Mouse (Mus musculus): ENCODE measurements around the gene Atp6v0d1. TPM values are rescaled to one million over a fixed set of nuclear protein-coding genes. Genes with fewer than 3 reads are reported as not detected.

The Atp6v0d1 gene
- polyA plus RNA-seq (2016; fragmentation: Nextera tagmentation; extraction: Ambion mirVana) = 107 and 110 TPM in 2 replicates

DNA sequence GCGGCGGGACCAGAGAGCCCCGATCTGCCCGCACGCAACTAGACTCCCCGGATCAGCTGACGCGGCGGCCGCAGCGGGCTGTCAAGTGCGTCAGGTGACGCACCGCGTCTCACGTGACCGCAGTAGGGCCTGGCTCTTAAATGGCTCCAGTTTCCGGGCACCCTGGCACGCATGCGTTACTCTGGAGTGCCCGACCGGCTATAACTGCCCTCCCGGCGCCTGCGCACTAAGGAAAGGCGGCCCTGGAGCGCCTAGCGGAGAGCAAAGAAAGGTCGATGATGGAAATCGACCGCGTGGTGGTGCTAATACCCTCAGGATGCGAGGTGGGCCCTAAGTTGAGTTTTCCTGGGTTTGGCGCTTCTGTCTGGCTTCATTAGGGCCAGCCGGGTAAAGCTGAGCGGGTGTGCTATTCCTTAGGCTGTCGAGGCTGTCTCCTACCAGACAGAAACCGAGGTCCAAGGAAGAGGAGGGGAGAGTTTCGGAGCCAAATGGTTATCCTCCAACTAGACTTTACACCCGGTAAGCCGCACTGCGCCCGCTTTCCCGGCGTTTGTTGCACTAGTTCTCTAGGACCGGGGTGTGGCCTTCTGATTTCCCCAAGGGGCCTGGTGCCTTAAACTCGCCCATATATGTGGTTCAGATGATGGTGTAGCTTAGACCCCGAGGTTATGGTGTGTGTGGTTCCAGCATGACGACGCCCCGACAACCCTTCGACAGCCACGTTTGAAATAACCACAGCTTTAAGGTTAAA, at the start of gene Atp6v0d1:
TSS of gene Atp6v0d1 (minus strand) at position 96 of the 751 bp plus-strand sequence.
- peak within 1 kb of the TSS; percentile 85 for H3K4me2 ChIP-seq (replicated peaks)
- H3K4me1 ChIP-seq = peaks cover 20% of the 10 kb centered on the region
- peaks cover 9% of the 10 kb centered on the region; the same call in 1 of the 2 replicates for H3K27me3 ChIP-seq
- peak within 1 kb of the TSS; percentile 78 for H3K4me3 ChIP-seq
- peak within 1 kb of the TSS; percentile 80 for H3K9ac ChIP-seq (replicated peaks)
- 4% methylated on average over 53 of the region's 53 CpGs for WGBS
- H3K9me3 ChIP-seq = no peaks in the 10 kb centered on the region
- peak; percentile 99 for ATAC-seq (ENCODE audit: low FRiP score, low read depth)
- H3K36me3 ChIP-seq = peaks cover 5% of the 10 kb centered on the region; the same call in 1 of the 2 replicates
- H3K27ac ChIP-seq (replicated peaks) = peak within 1 kb of the TSS; percentile 77

DNA sequence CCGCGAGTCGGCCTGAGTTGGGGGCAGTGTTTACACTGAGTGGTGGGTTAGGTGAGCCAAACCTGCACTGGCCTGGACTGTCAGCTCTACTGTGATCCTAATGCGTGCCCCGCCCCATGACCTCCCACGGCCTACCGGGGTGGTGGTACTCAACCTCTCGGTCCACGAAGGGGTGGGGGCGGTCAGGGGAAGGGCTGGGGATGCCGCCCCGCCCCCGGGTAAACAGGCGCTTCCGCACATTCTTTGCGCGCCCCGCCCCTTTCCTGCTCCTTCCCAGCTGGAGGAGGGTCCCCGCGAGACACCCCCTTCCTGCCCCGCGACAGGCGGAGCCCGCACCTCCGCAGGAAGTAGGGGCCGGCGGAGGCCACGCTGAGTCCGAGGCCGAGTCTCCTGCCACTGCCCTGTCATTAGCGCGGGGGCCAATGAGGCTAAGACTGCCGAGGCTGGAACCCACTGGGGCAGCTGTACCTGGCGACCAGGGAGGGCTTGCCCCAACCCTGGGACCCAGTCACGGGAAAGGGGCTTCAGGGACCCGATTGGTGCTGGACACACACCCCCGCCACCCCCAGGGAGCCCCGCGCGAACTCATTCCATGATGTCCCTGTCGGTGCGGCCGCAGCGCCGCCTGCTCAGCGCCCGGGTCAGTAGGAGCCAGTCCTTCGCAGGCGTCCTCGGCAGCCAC, 48.1 kb upstream of the Atp6v0d1 start:
- ATAC-seq (ENCODE audit: low FRiP score, low read depth) = peak; percentile 59
- peaks cover 16% of the 10 kb centered on the region for H3K4me1 ChIP-seq
- H3K4me2 ChIP-seq (replicated peaks) = peak overlapping the region; percentile 87
- peaks cover 39% of the 10 kb centered on the region for H3K27me3 ChIP-seq
- H3K9me3 ChIP-seq = no peaks in the 10 kb centered on the region
- peaks cover 45% of the 10 kb centered on the region for H3K36me3 ChIP-seq
- H3K4me3 ChIP-seq = peak overlapping the region; percentile 49
- no peak overlapping the region for H3K27ac ChIP-seq (replicated peaks)
- H3K9ac ChIP-seq (replicated peaks) = peak overlapping the region; percentile 53
- 2% methylated on average over 41 of the region's 50 CpGs for WGBS

DNA sequence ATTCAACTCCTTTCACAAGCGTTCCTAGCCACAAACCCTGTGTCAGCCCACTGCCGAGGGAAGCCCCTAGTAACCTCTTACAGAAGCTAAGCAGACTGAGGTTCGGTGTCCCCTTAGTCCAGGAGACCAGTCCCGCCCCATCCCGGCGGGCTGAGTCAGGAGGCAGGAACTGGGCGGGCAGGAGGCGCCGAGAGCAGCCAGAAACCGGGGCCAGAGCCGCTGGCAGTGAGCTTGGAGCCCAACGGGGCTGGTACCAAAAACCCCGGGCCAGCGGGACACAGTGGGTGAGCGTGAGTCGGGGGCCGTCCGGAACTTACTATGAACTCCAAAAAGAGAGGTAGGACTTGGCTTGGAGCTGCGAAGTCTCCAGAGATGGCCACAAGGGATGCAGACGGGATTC, 47.2 kb upstream of the Atp6v0d1 start:
- H3K9ac ChIP-seq (replicated peaks) = no peak overlapping the region
- H3K27me3 ChIP-seq = peaks cover 39% of the 10 kb centered on the region
- H3K27ac ChIP-seq (replicated peaks) = no peak overlapping the region
- peaks cover 35% of the 10 kb centered on the region for H3K36me3 ChIP-seq
- no peak for ATAC-seq (ENCODE audit: low FRiP score, low read depth)
- H3K4me3 ChIP-seq = peak overlapping the region; percentile 19; the same call in 1 of the 2 replicates
- no peaks in the 10 kb centered on the region for H3K9me3 ChIP-seq
- peaks cover 16% of the 10 kb centered on the region for H3K4me1 ChIP-seq
- H3K4me2 ChIP-seq (replicated peaks) = peak overlapping the region; percentile 87; the same call in 1 of the 2 replicates
- 4% methylated on average over 20 of the region's 20 CpGs for WGBS

DNA sequence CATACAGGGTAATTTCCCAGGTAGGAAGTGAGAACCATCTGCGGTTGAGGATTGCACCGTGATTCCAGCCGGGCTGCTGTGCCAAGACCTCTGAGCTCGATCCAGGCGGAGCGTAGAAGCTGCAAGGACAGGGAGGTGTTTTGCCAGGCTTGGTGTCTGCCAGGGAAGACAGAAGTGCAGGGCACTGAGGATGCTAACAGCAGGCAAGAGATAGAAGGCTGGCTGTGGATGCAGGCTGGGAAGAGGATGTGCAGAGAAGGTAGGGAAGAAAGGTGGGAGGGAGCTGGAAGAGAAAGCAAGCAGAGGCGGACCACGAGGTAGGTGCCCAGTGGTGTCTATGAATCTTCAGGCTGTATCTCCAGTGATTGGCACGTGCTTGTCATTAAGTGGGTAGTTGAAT, 46.0 kb upstream of the Atp6v0d1 start:
- 85% methylated on average over 9 of the region's 9 CpGs for WGBS
- H3K4me1 ChIP-seq = peaks cover 26% of the 10 kb centered on the region
- ATAC-seq (ENCODE audit: low FRiP score, low read depth) = no peak

DNA sequence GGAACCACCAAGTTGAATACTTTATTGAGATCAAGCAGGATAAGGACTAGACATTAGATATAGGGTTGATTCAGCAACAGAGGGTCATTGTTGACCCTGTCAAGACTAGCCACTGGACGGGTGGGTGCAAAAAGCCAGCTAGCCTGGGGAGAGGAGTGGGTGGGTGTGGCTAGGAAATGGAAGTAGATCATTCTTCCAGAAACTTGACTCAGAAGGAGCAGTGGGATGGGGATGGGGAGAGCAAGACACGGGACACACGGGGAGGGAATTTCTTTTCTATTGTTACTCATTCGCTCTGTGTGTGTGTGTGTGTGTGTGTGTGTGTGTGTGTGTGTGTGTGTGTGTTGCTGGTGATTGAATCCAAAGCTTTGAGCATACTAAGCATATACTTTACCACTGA, 43.9 kb upstream of the Atp6v0d1 start:
- H3K27me3 ChIP-seq = peaks cover 30% of the 10 kb centered on the region
- 74% methylated on average over 4 of the region's 4 CpGs for WGBS
- no peak overlapping the region for H3K27ac ChIP-seq (replicated peaks)
- no peak for ATAC-seq (ENCODE audit: low FRiP score, low read depth)
- H3K4me3 ChIP-seq = no peak overlapping the region
- no peak overlapping the region for H3K4me2 ChIP-seq (replicated peaks)
- peaks cover 40% of the 10 kb centered on the region for H3K4me1 ChIP-seq
- H3K9me3 ChIP-seq = no peaks in the 10 kb centered on the region
- H3K9ac ChIP-seq (replicated peaks) = no peak overlapping the region
- 0 out of 2 replicates have a peak, but pooled peaks cover 3% of the 10 kb centered on the region for H3K36me3 ChIP-seq

More for the DNA sequence above, 46.0 kb upstream of the Atp6v0d1 start:
- no peak overlapping the region for H3K27ac ChIP-seq (replicated peaks)
- H3K4me3 ChIP-seq = no peak overlapping the region
- H3K27me3 ChIP-seq = peaks cover 39% of the 10 kb centered on the region
- H3K36me3 ChIP-seq = peaks cover 23% of the 10 kb centered on the region
- no peak overlapping the region for H3K9ac ChIP-seq (replicated peaks)
- H3K9me3 ChIP-seq = no peaks in the 10 kb centered on the region
- no peak overlapping the region for H3K4me2 ChIP-seq (replicated peaks)

DNA sequence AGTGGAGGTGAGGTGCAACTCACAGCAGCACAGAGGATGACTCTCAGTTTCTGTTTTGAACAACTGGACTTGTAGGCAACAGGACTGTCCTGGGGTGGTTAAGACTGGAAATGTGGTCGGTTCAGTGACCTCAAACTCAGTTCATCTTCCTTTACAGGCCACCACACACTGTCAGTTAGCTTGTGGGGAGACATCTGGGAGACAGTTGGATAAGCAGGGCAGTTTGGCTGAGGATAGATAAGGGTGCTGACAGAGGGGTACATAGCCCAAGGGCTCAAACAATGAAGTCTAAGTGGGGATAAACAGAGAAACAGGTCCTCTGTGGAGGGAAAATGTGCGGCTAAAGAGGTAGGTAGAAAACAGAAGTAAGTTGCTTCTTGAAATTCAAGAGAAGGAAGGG, 43.5 kb upstream of the Atp6v0d1 start:
- Histone ChIP-seq H3K36me3 (no peaks in the 10 kb centered on the region), H3K9me3 (no peaks in the 10 kb centered on the region), H3K4me1 (peaks cover 39% of the 10 kb centered on the region), H3K27ac (replicated peaks) (no peak overlapping the region), H3K4me3 (no peak overlapping the region), H3K9ac (replicated peaks) (no peak overlapping the region), H3K27me3 (peaks cover 26% of the 10 kb centered on the region), H3K4me2 (replicated peaks) (no peak overlapping the region)
- ATAC-seq (ENCODE audit: low FRiP score, low read depth) = no peak
- 79% methylated on average over 2 of the region's 2 CpGs for WGBS

DNA sequence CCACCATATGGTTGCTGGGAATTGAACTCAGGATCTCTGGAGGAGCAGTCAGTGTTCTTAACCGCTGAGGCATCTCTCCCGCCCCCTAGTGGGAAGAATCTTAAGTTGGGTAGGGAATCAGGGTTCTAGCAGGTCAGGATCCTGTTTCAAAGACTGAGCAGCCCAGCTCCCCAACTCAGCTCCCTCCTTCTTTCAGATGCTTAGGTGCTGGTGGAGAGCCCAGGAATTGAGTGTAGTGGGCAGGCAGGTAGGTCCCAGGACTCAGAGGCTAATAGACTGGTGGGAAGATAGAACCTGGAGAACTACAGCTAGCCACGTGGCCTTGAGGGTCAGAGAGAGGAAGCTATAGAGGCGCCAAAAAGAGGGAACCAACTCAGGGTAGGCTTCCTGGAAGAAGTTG, 41.8 kb upstream of the Atp6v0d1 start:
- Histone ChIP-seq H3K4me2 (replicated peaks) (no peak overlapping the region; the same call in none of the 2 replicates), H3K27me3 (peaks cover 16% of the 10 kb centered on the region), H3K4me1 (peaks cover 28% of the 10 kb centered on the region), H3K27ac (replicated peaks) (no peak overlapping the region), H3K4me3 (no peak overlapping the region; the same call in 1 of the 2 replicates), H3K9ac (replicated peaks) (no peak overlapping the region), H3K36me3 (no peaks in the 10 kb centered on the region), H3K9me3 (no peaks in the 10 kb centered on the region)
- ATAC-seq (ENCODE audit: low FRiP score, low read depth) = no peak
- 33% methylated on average over 4 of the region's 4 CpGs for WGBS

DNA sequence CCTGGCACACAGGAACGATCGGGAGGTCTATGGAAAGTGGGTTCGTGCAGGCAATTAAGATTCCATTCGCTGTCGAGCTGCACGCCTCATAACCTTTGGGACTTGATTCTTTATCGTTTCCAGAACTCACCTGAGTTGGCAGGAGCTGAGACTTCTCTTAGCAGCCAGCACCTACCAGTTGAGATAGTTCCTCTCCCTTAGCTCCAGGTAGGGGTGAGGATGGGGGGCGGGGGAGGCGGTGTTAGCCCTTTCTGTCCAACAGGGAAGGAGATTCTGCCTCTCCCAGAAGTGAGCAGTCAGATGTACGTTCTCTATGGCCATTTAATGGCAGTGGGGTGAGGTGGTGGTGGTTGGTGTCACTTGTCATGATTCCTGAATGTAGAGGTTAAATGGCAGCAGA, 41.2 kb upstream of the Atp6v0d1 start:
- no peak for ATAC-seq (ENCODE audit: low FRiP score, low read depth)
- H3K9me3 ChIP-seq = no peaks in the 10 kb centered on the region
- peak overlapping the region; percentile 91; the same call in 1 of the 2 replicates for H3K9ac ChIP-seq (replicated peaks)
- H3K4me1 ChIP-seq = peaks cover 28% of the 10 kb centered on the region
- 10% methylated on average over 10 of the region's 10 CpGs for WGBS
- H3K27ac ChIP-seq (replicated peaks) = peak overlapping the region; percentile 92; the same call in 1 of the 2 replicates
- peak overlapping the region; percentile 87 for H3K4me2 ChIP-seq (replicated peaks)
- H3K4me3 ChIP-seq = peak overlapping the region; percentile 82
- H3K27me3 ChIP-seq = peaks cover 10% of the 10 kb centered on the region
- H3K36me3 ChIP-seq = no peaks in the 10 kb centered on the region

DNA sequence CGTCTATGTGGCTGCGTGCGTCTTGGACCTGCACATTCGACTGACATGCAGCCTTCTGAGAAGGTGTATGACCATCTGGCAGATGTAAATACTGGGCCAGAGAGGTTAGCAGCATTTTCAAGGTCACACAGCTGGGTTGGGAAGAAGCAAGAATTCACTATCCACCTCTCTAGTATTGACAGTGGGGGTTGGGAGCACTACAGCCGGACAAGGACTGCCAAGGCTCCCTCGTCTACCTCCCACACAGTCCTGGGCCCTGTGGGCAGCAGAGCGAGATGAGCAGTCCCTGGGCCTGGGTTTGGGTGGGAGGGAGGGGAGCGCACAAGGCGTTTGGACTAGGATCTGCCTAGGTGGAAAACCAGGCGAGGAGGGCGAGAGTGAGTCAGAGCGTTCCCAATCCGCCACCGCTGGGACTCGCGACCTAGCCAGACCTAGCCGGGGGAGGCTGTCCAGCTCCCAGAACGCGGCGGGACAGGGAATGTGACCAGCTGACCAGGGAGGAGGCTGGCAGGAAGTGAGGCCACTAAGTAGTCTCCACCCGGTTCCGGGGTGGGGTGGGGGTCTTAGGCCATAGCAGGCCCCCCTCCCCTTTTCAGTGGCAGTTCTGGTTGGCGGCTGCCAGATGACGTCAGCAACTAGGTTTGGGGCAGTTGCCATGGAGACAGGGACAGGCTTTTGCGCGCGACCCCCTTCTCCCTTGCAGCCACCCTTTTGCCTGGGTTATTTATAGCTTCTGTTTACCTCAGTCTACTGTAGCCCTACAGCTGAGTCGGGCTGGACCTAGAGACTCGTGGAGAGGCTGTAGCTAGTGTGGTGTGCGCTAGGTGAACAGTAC, 40.6 kb upstream of the Atp6v0d1 start:
- WGBS = 2% methylated on average over 30 of the region's 30 CpGs
- Histone ChIP-seq H3K4me1 (peaks cover 28% of the 10 kb centered on the region), H3K4me3 (peak overlapping the region; percentile 82), H3K9me3 (no peaks in the 10 kb centered on the region), H3K9ac (replicated peaks) (peak overlapping the region; percentile 91), H3K27ac (replicated peaks) (peak overlapping the region; percentile 92), H3K4me2 (replicated peaks) (peak overlapping the region; percentile 87), H3K27me3 (peaks cover 4% of the 10 kb centered on the region), H3K36me3 (no peaks in the 10 kb centered on the region)
- peak; percentile 78 for ATAC-seq (ENCODE audit: low FRiP score, low read depth)

DNA sequence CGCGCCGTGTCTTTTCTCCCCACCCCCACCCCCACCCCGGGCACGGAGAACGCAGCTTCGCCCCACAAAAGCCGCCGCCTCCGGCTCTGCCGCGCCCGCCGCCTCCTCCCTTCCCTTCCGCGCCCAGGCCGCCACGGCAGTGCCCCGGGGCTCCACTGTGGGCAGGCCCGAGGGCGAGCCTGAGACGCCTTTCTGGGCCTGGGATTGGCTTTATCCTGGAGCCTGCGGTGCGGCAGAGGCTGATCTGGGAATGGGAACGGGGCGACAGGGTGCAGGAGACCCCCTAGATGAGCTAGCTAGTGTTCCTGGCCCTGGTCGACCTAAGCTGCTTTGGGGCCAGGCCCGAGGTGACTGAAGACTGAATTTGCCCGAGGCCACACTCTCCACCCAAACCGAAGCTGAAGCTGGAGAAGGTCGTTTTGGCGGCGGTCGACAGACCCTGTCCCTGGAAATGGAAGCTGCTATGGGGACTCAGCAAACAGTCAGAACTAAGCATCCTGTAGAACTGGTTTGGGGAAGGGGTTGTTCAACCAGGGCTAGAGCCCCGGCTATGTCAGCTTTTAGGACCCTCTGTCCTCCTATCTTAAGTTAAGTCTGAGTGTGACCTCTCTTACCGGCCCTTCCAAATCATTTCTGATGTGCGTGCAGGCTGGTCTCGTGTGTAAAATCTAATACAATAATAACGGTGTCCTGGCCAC, 39.8 kb upstream of the Atp6v0d1 start:
- peaks cover 28% of the 10 kb centered on the region for H3K4me1 ChIP-seq
- peaks cover 4% of the 10 kb centered on the region for H3K27me3 ChIP-seq
- H3K36me3 ChIP-seq = no peaks in the 10 kb centered on the region
- H3K4me3 ChIP-seq = peak overlapping the region; percentile 82
- no peaks in the 10 kb centered on the region for H3K9me3 ChIP-seq
- ATAC-seq (ENCODE audit: low FRiP score, low read depth) = peak; percentile 31
- peak overlapping the region; percentile 87 for H3K4me2 ChIP-seq (replicated peaks)
- WGBS = 1% methylated on average over 26 of the region's 39 CpGs
- peak overlapping the region; percentile 91 for H3K9ac ChIP-seq (replicated peaks)
- H3K27ac ChIP-seq (replicated peaks) = peak overlapping the region; percentile 92

DNA sequence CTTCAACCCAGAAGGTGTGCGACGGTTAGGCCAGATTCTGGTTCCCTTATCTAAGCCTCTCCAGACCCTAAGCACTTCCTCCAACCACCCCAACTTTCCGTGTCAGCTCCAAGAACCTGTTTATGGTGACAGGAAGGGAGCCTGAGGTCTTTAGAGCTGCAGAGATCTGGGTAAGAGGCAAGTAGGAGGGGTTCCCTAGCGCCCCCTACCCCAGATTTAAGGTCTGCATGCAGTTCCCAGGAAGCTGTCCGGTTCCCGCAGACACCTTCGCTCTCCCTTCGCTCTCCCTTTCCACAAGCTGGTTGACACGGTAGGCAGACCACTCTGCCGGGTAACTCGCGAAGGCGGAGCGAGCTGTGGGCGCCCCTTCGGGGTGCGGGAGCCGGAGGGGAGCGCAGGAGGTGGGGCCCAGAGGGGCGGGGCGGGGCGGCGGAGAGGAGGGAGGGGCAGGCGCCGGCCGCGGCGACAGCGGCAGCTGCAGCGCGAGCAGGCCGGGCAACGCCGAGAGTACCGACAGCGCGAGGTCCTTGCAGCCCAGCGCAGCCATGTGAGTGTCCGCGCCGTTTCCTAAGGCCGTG, 39.0 kb upstream of the Atp6v0d1 start, which contains the start of gene Ripor1:
TSS of gene Ripor1 (plus strand) at position 452 of the 578 bp plus-strand sequence.
- H3K9ac ChIP-seq (replicated peaks) = peak within 1 kb of the TSS; percentile 91
- H3K27ac ChIP-seq (replicated peaks) = peak within 1 kb of the TSS; percentile 92
- WGBS = under 1% methylated on average over 40 of the region's 42 CpGs
- peaks cover 28% of the 10 kb centered on the region for H3K4me1 ChIP-seq
- peak within 1 kb of the TSS; percentile 87 for H3K4me2 ChIP-seq (replicated peaks)
- no peaks in the 10 kb centered on the region for H3K9me3 ChIP-seq
- H3K27me3 ChIP-seq = peaks cover 4% of the 10 kb centered on the region
- peak within 1 kb of the TSS; percentile 82 for H3K4me3 ChIP-seq
- H3K36me3 ChIP-seq = no peaks in the 10 kb centered on the region
- peak; percentile 74 for ATAC-seq (ENCODE audit: low FRiP score, low read depth)
